Mouse (Mus musculus) intestine, postnatal 0 days (tissue): ENCODE measurements around the gene Cylc1. TPM values are rescaled to one million over a fixed set of nuclear protein-coding genes. Genes with fewer than 3 reads are reported as not detected.

Source experiments
- ATAC-seq: fragments of 200-750 bp; cut with Nextera tagmentation; 2 replicates; pipeline ENCODE4 v1.8.0; 2017; ENCODE audit warnings: mild to moderate bottlenecking, moderate TSS enrichment, moderate library complexity
- H3K27ac ChIP-seq: fragments of 300-500 bp; sonication (generic); 2 replicates; pipeline ENCODE4 v1.5.1; 2014; ENCODE audit warnings: mild to moderate bottlenecking, low read depth, low read length, moderate library complexity
- H3K27me3 ChIP-seq: fragments of 300-500 bp; sonication (generic); replicated peaks from 2 replicates; pipeline ENCODE4 v1.6.1; 2014; ENCODE audit warnings: low read length, mixed read lengths; ENCODE audit not compliant: control insufficient read depth, insufficient read depth
- H3K36me3 ChIP-seq: fragments of 300-500 bp; sonication (generic); 2 replicates; pipeline ENCODE4 v1.6.1; 2014; ENCODE audit warnings: mild to moderate bottlenecking, moderate library complexity; ENCODE audit not compliant: control insufficient read depth, insufficient read depth
- H3K4me1 ChIP-seq: fragments of 300-500 bp; sonication (generic); replicated peaks from 2 replicates; pipeline ENCODE4 v1.6.1; 2014; ENCODE audit warnings: antibody characterized with exemption, low read length, mixed read lengths; ENCODE audit not compliant: control insufficient read depth, insufficient read depth
- H3K4me2 ChIP-seq: fragments of 300-500 bp; sonication (generic); replicated peaks from 2 replicates; pipeline ENCODE4 v1.6.1; 2014; ENCODE audit warnings: low read depth, mild to moderate bottlenecking, moderate library complexity
- H3K4me3 ChIP-seq: fragments of 300-500 bp; sonication (generic); 2 replicates; pipeline ENCODE4 v1.5.1; 2014; ENCODE audit warnings: low read depth, low read length
- H3K9ac ChIP-seq: fragments of 300-500 bp; sonication (generic); 2 replicates; pipeline ENCODE4 v1.6.1; 2014; ENCODE audit warnings: mild to moderate bottlenecking, low read depth, low read length
- H3K9me3 ChIP-seq: fragments of 300-500 bp; sonication (generic); 2 replicates; pipeline ENCODE4 v1.6.1; 2016; ENCODE audit warnings: mixed run types; ENCODE audit not compliant: control insufficient read depth
- CTCF ChIP-seq: sonication (generic); IDR thresholded peaks from 2 replicates; pipeline ENCODE4 v1.5.1; 2016; ENCODE audit warnings: low read depth, mild to moderate bottlenecking, control low read depth, antibody characterized with exemption, moderate library complexity
- WGBS: fragments of 180-500 bp; shearing (Covaris S2); extraction: QIAGEN DNeasy Blood & Tissue Kit; methylation state at CpG from one replicate; pipeline ENCODE4 v1.1.7; 2014; 5-methylcytosine and 5-hydroxymethylcytosine counted together
- polyA plus RNA-seq: library from polyadenylated mRNA; unstranded; fragments of >200 nt; fragmentation: Nextera tagmentation; extraction: Ambion mirVana; gene quantifications from 2 replicates; pipeline ENCODE4 v1.2.1, GENCODE M21; 2015

Gene Cylc1
- not detected in 2 replicates for polyA plus RNA-seq

DNA sequence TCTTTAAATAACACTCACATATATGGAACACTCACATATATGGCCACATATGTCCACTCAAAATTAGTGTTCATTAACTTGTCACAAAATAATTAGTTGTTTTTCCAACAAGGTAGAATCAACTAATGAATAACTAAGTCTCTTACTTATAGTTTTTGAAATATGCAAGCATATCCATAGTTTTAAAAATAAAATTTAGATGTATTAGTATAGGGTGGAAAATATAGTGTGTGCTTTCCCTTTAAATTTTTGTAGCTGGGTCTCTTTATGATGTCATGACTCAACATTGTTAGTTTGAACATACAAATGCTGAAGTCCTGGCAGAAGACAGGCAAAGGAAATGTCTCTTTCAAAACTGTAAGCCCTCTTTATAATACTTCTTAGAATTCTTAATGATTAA is at the start of gene Cylc1:
Gene Cylc1, plus strand, starts transcription at position 301 of the 400 bp plus-strand sequence.
- ATAC-seq: no peak
- H3K4me1 ChIP-seq: no peaks in the 10 kb centered on the region
- H3K4me2 ChIP-seq: no peak within 1 kb of the TSS
- no peak within 1 kb of the TSS for H3K4me3 ChIP-seq
- TF ChIP-seq CTCF: no peak
- no peaks in the 10 kb centered on the region for H3K9me3 ChIP-seq
- no peak within 1 kb of the TSS for H3K9ac ChIP-seq
- no peak within 1 kb of the TSS for H3K27ac ChIP-seq
- no peaks in the 10 kb centered on the region for H3K36me3 ChIP-seq
- no peaks in the 10 kb centered on the region for H3K27me3 ChIP-seq

DNA sequence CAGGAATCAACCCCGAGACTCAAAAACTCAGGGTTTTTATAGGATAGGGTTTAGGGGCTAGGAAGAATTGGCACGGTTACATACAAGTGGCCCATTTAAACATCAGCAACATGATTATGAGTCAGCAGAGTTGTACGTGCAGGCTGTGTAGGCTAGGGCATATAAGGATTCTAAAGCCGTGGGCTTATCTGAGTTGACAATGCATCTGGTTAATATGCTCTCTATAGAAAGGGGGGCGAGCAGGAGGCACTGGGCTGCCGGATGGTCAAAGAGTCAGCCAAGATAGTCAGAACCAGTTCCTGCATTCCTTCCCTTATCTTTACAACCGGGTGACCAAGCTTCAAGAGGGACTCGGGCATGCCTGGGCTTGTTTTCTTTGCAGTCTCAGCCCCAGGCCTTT is 31.5 kb upstream of the Cylc1 start:
- Histone ChIP-seq H3K9me3 (no peaks in the 10 kb centered on the region), H3K4me3 (no peak overlapping the region), H3K4me1 (no peaks in the 10 kb centered on the region), H3K36me3 (no peaks in the 10 kb centered on the region), H3K4me2 (no peak overlapping the region), H3K27ac (no peak overlapping the region), H3K9ac (no peak overlapping the region), H3K27me3 (no peaks in the 10 kb centered on the region)
- TF ChIP-seq CTCF: no peak
- no peak for ATAC-seq
- WGBS: 56% methylated on average over 8 of the region's 8 CpGs

DNA sequence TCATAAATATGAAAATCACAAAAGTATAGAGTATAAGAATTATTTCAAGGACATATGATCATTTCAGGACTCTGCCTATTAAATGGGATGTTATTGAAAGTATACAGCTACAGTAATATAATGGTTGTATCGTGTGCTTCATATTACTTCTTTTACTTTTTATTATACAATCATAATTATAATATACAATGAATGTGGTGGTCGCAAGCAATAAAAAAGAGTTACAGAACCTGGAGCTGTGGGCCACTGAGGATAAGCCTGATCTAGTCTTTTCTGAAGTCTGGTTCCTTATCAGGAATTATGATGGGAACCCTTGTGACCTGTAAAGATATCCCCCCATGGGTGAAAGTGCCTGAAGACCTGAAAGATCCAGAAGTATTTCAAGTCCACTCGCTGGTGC is 57.8 kb downstream of the Cylc1 start, which contains the start of gene Gm10112:
Gene Gm10112, plus strand, starts transcription at position 301 of the 400 bp plus-strand sequence.
- ATAC-seq: no peak
- H3K27me3 ChIP-seq: no peaks in the 10 kb centered on the region
- no peak within 1 kb of the TSS for H3K4me2 ChIP-seq
- WGBS: 80% methylated on average over 3 of the region's 3 CpGs
- no peak within 1 kb of the TSS for H3K9ac ChIP-seq
- H3K4me3 ChIP-seq: no peak within 1 kb of the TSS
- H3K9me3 ChIP-seq: no peaks in the 10 kb centered on the region
- no peak within 1 kb of the TSS for H3K27ac ChIP-seq
- TF ChIP-seq CTCF: no peak
- H3K4me1 ChIP-seq: no peaks in the 10 kb centered on the region
- H3K36me3 ChIP-seq: no peaks in the 10 kb centered on the region

Other genes with a start within 250 kb of the Cylc1 start
- gene Gm10112, start 57.9 kb downstream of the Cylc1 start, polyA plus RNA-seq: not detected in 2 replicates